Mouse (Mus musculus): ENCODE data around the gene Sgk1.

Sgk1 gene

GRCm38 (mm10) chr10:22001621-22002020 is 119.6 kb downstream of the Sgk1 start:
- DNase-seq (ENCODE audit: low spot score) = no peak

- no peak for DNase-seq (ENCODE audit: low spot score)
Measured at GRCm38 (mm10) chr10:22004763-22005162, 122.8 kb downstream of the Sgk1 start.

GRCm38 (mm10) chr10:22007160-22007801 is 125.3 kb downstream of the Sgk1 start:
- no peak for DNase-seq (ENCODE audit: low spot score)

- DNase-seq (ENCODE audit: low spot score) = no peak
Measured at GRCm38 (mm10) chr10:22007802-22008172, 125.8 kb downstream of the Sgk1 start.

- DNase-seq (ENCODE audit: low spot score) = peak; percentile 69
Measured at GRCm38 (mm10) chr10:22010088-22010818, 128.3 kb downstream of the Sgk1 start.

DNA sequence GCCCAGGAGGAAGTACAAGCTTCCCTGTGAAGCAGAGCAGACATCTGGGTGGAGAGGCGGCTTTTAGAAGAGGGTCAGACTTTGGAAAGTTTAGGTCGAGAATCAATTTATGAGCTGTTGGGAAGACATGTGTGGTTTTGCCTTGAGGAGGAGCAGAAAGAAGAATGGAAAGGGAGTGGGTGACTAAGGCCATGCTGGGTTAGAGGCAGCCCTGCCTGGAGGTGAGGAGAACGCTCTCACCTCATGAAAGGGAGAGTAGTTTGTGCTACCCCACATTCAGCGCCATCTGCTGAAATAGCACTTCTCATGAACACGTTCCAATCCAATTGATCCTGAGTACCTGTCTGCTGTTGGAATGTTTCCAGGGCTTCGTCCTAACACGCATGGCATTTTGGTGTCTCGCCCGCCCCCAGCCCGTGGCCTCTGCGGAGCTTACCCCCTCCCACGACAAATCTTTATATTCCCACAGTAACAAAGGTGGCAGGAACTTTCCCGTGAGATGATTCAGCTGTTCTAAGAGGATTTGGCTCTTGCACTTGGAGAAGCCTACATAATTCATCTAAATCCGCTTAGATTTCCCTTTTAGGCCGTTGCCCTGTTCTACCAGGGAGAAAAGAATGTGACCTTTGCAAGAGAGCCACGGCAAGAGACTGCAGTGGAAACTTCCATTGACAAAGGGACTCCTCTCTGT is 135.6 kb downstream of the Sgk1 start:
- no peak for DNase-seq (ENCODE audit: low spot score)

GRCm38 (mm10) chr10:22018618-22019017 is 136.6 kb downstream of the Sgk1 start:
- DNase-seq (ENCODE audit: low spot score) = no peak

GRCm38 (mm10) chr10:22034303-22034702 is 152.3 kb downstream of the Sgk1 start:
- no peak for DNase-seq (ENCODE audit: low spot score)

- DNase-seq (ENCODE audit: low spot score) = peak; percentile 54
Measured at GRCm38 (mm10) chr10:22036256-22036655, 154.3 kb downstream of the Sgk1 start.
